ENCODE assay signal across 20 mouse cellular contexts in the genomic region with DNA sequence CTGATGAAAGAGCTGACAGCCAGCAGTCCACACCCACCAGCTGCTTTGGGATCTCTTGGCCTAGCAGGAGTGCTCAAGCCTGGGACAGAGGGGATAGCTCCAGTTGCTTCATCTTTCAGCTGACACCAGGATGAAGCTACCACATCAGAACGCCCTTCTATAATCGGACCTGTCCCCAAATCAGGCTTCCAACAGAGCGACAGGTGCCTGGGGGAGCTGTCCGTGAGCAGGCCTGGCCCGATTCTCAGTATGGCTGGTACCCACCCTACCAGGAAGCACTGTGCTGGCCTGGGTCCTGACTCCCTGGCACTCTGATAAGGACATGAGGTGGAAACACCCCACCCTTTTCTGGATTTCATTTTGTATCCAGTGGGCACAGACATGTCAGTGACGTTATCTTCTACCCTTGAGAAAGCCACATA. TPM values are rescaled to one million over a fixed set of nuclear protein-coding genes. Genes with fewer than 3 reads are reported as not detected.
DNase-seq lines count a peak whose midpoint lies in the region; ATAC-seq and TF ChIP-seq lines count a peak whose summit lies in the region.
"Had no signal": no experiment of that assay in that cellular context is flagged by ENCODE, and none has a peak within 500 bp of the region (broad histone marks: within the 10 kb centered on the region; RNA-seq: fewer than 3 reads in every experiment).

No protein-coding gene starts in this region.

- no peaks in the 10 kb centered on the region for H3K9me3 ChIP-seq in MEL (replicated peaks; ENCODE audit: insufficient read depth, low read length)
- H3K9me3 ChIP-seq: embryonic facial prominence, embryonic 15.5 days; forebrain, embryonic 12.5 days; lung, embryonic 15.5 days had no signal

- H3K9ac ChIP-seq in MEL (ENCODE audit: control insufficient read depth, low read depth, low read length, poor library complexity, severe bottlenecking) = no peak overlapping the region
- H3K9ac ChIP-seq: embryonic facial prominence, embryonic 15.5 days; forebrain, embryonic 12.5 days; lung, embryonic 15.5 days had no signal

- no peak for TF ChIP-seq POLR2A in MEL (IDR thresholded peaks at IDR 0.05; ENCODE audit: control insufficient read depth in 1 of 2, insufficient read depth in 1 of 2, low read depth in 1 of 2, low read length in 2 of 2, poor library complexity in 1 of 2)

- peak; percentile 80 for ATAC-seq in megakaryocyte progenitor cell, adult 5-6 weeks (replicated peaks; ENCODE audit: poor library complexity)
- no peak for ATAC-seq in CD4-positive, CD25-positive, alpha-beta regulatory T cell, adult 4 months
- ATAC-seq: midbrain, embryonic 16.5 days had no signal

- TF ChIP-seq RAD21 in MEL (IDR thresholded peaks at IDR 0.05; ENCODE audit: low read depth, low read length) = no peak

- H3K79me2 ChIP-seq in MEL (ENCODE audit: control insufficient read depth, insufficient read depth, low read length, poor library complexity) = no peaks in the 10 kb centered on the region

- 0 out of 4 replicates have a peak, but pooled peaks cover 0 to 4% of the 10 kb centered on the region in 2 experiments for H3K4me1 ChIP-seq in MEL (ENCODE audit: control insufficient read depth in 1 of 2, insufficient read depth in 2 of 2, low read length in 2 of 2)
- H3K4me1 ChIP-seq: embryonic facial prominence, embryonic 15.5 days; forebrain, embryonic 12.5 days; lung, embryonic 15.5 days had no signal

- TF ChIP-seq CTCF in MEL (IDR thresholded peaks at IDR 0.05 in 2 of 3, conservative IDR thresholded peaks at IDR 0.05 in 1 of 3; ENCODE audit: control insufficient read depth in 1 of 3, insufficient read depth in 1 of 3, low read depth in 2 of 3, low read length in 3 of 3, poor library complexity in 1 of 3, severe bottlenecking in 1 of 3) = no peak

- no peaks in the 10 kb centered on the region for H3K27me3 ChIP-seq in MEL (ENCODE audit: control insufficient read depth in 1 of 2, insufficient read depth in 2 of 2, low read length in 2 of 2)
- H3K27me3 ChIP-seq: embryonic facial prominence, embryonic 15.5 days; forebrain, embryonic 12.5 days; lung, embryonic 15.5 days had no signal

- no peak overlapping the region for H3K27ac ChIP-seq in MEL (ENCODE audit: control insufficient read depth, low read depth, low read length)
- H3K27ac ChIP-seq: embryonic facial prominence, embryonic 15.5 days; forebrain, embryonic 12.5 days; left cerebral cortex, adult 2 months; lung, embryonic 15.5 days had no signal

- H3K4me3 ChIP-seq in MEL (ENCODE audit: control insufficient read depth in 1 of 2, insufficient read depth in 1 of 2, low read depth in 2 of 2, low read length in 2 of 2) = no peak overlapping the region
- H3K4me3 ChIP-seq: embryonic facial prominence, embryonic 15.5 days; forebrain, embryonic 12.5 days; left cerebral cortex, adult 2 months; lung, embryonic 15.5 days had no signal

- DNase-seq in MEL (ENCODE audit: low read depth, low spot score) = no peak
- peak; percentile 32 for DNase-seq in MEL-GATA-1-ER (ENCODE audit: extremely low read depth, low read depth)
- DNase-seq in liver = peak; percentile 80
- no peak for DNase-seq in urinary bladder, adult 2 months (ENCODE audit: low spot score)
- no peak for DNase-seq in ovary, postnatal 36 days (ENCODE audit: low spot score)
- DNase-seq: adrenal gland, adult 8-10 months; cerebellum, adult 8-10 months; heart, postnatal 4 days; kidney, adult 2 months; kidney, postnatal 25 days; thymus, adult 2 months had no signal

- H3K36me3 ChIP-seq in MEL (ENCODE audit: control insufficient read depth in 1 of 2, insufficient read depth in 2 of 2, low read length in 2 of 2) = peaks cover 4% of the 10 kb centered on the region in 2 experiments; a peak in 3 of 4 replicates

- TF ChIP-seq EP300 in MEL (IDR thresholded peaks at IDR 0.05; ENCODE audit: low read depth in 1 of 2, low read length in 2 of 2) = peak in 1 of 2 experiments; percentile 44; a peak in 1 of 4 replicates

TF ChIP-seq in MEL, 35 proteins besides CTCF, POLR2A, EP300 and RAD21:
- TF ChIP-seq GATA1 (IDR thresholded peaks at IDR 0.05; ENCODE audit: low read depth, low read length) (peak; percentile 32; the same call in 1 of the 2 replicates), BHLHE40 (IDR thresholded peaks at IDR 0.05; ENCODE audit: borderline replicate concordance, low read depth, low read length) (no peak)

RNA-seq across cellular contexts. Expression of a gene that starts 7.2 kb away (rescaled TPM):
- total RNA-seq in MEL (2012; rRNA removed) = 4.6 and 5.5 TPM in 2 replicates
- 1 to 10 TPM in 1 of 2 experiments, not detected in 1; 9.1 TPM for polyA plus RNA-seq in MEL (2012; ENCODE audit: insufficient read depth in 1 of 2, insufficient read length in 2 of 2, low read depth in 1 of 2, low replicate concordance in 2 of 2, missing spikeins in 1 of 2)
- 1.7 TPM in 1 of 2 replicates, not detected in the other for total RNA-seq in megakaryocyte progenitor cell, adult 5-6 weeks (2015)
- 0.50 and 2.5 TPM in 2 replicates for total RNA-seq in megakaryocyte progenitor cell, adult 5-6 weeks (2017)
- polyA plus RNA-seq in urinary bladder, adult 2 months (2012; rRNA removed) = 0.08 and 0.18 TPM in 2 replicates
- not detected for polyA plus RNA-seq in CD4-positive, CD25-positive, alpha-beta regulatory T cell, adult 4 months (2017; shearing (Covaris generic))

RNA-seq across cellular contexts. Expression of a gene that starts 22.6 kb away (rescaled TPM):
- not detected in 2 replicates for total RNA-seq in MEL (2012; rRNA removed)
- polyA plus RNA-seq in MEL (2012; ENCODE audit: insufficient read depth in 1 of 2, insufficient read length in 2 of 2, low read depth in 1 of 2, low replicate concordance in 2 of 2, missing spikeins in 1 of 2) = not detected
- not detected in 2 replicates for total RNA-seq in megakaryocyte progenitor cell, adult 5-6 weeks (2015)
- total RNA-seq in megakaryocyte progenitor cell, adult 5-6 weeks (2017) = 0.07 TPM in 1 of 2 replicates, not detected in the other
- polyA plus RNA-seq in urinary bladder, adult 2 months (2012; rRNA removed) = 3.4 and 3.8 TPM in 2 replicates
- not detected for polyA plus RNA-seq in CD4-positive, CD25-positive, alpha-beta regulatory T cell, adult 4 months (2017; shearing (Covaris generic))

RNA-seq across cellular contexts. Expression of a gene that starts 25.2 kb away (rescaled TPM):
- total RNA-seq in MEL (2012; rRNA removed) = 110 and 131 TPM in 2 replicates
- 100 to 1,000 TPM in 1 of 2 experiments, not detected in 1; 145 TPM for polyA plus RNA-seq in MEL (2012; ENCODE audit: insufficient read depth in 1 of 2, insufficient read length in 2 of 2, low read depth in 1 of 2, low replicate concordance in 2 of 2, missing spikeins in 1 of 2)
- total RNA-seq in megakaryocyte progenitor cell, adult 5-6 weeks (2015) = 71.6 and 91.4 TPM in 2 replicates
- total RNA-seq in megakaryocyte progenitor cell, adult 5-6 weeks (2017) = 120 and 137 TPM in 2 replicates
- polyA plus RNA-seq in urinary bladder, adult 2 months (2012; rRNA removed) = 80.1 and 82.9 TPM in 2 replicates
- polyA plus RNA-seq in CD4-positive, CD25-positive, alpha-beta regulatory T cell, adult 4 months (2017; shearing (Covaris generic)) = 10 to 100 TPM; 30.3 to 36.3 TPM

RNA-seq across cellular contexts. Expression of a gene that starts 40.4 kb away (rescaled TPM):
- 33.8 and 38.8 TPM in 2 replicates for total RNA-seq in MEL (2012; rRNA removed)
- polyA plus RNA-seq in MEL (2012; ENCODE audit: insufficient read depth in 1 of 2, insufficient read length in 2 of 2, low read depth in 1 of 2, low replicate concordance in 2 of 2, missing spikeins in 1 of 2) = 10 to 100 TPM in 1 of 2 experiments, not detected in 1; 47.9 TPM
- total RNA-seq in megakaryocyte progenitor cell, adult 5-6 weeks (2015) = 34.4 and 35.4 TPM in 2 replicates
- total RNA-seq in megakaryocyte progenitor cell, adult 5-6 weeks (2017) = 30.4 and 39.6 TPM in 2 replicates
- polyA plus RNA-seq in urinary bladder, adult 2 months (2012; rRNA removed) = 24.5 and 29.0 TPM in 2 replicates
- 10 to 100 TPM; 11.4 to 12.5 TPM for polyA plus RNA-seq in CD4-positive, CD25-positive, alpha-beta regulatory T cell, adult 4 months (2017; shearing (Covaris generic))

RNA-seq across cellular contexts. Expression of a gene that starts 51.5 kb away (rescaled TPM):
- total RNA-seq in MEL (2012; rRNA removed) = 1.7 and 2.0 TPM in 2 replicates
- polyA plus RNA-seq in MEL (2012; ENCODE audit: insufficient read depth in 1 of 2, insufficient read length in 2 of 2, low read depth in 1 of 2, low replicate concordance in 2 of 2, missing spikeins in 1 of 2) = 1 to 10 TPM in 1 of 2 experiments, not detected in 1; 2.1 TPM
- 0.05 and 0.17 TPM in 2 replicates for total RNA-seq in megakaryocyte progenitor cell, adult 5-6 weeks (2015)
- 0.03 and 0.17 TPM in 2 replicates for total RNA-seq in megakaryocyte progenitor cell, adult 5-6 weeks (2017)
- 0.03 and 0.04 TPM in 2 replicates for polyA plus RNA-seq in urinary bladder, adult 2 months (2012; rRNA removed)
- polyA plus RNA-seq in CD4-positive, CD25-positive, alpha-beta regulatory T cell, adult 4 months (2017; shearing (Covaris generic)) = not detected
- total RNA-seq: megakaryocyte, adult 5-6 weeks had no signal
- polyA plus RNA-seq: heart, embryonic 14.5 days had no signal

Comparison
In these comparisons a context has a peak if more than half of its experiments do, and no peak if none do; other contexts are left out.
1. DNase-seq: peak in MEL-GATA-1-ER (single experiment) and liver (single experiment); none in MEL (single experiment), urinary bladder, adult 2 months (single experiment) and ovary, postnatal 36 days (single experiment).